Mouse (Mus musculus): ENCODE results near the gene Ick. TPM values are rescaled to one million over a fixed set of nuclear protein-coding genes. Genes with fewer than 3 reads are reported as not detected.
"Not testable (repeated sequence)": the region's sequence is repeated elsewhere in the genome, so short reads cannot be mapped to it uniquely, and the experiment has no call there.

The Ick gene
- total RNA-seq (2021): 10 to 100 TPM; 11.1 to 13.2 TPM
- long read RNA-seq, experiment 1, full-length matches to known transcripts: 13 of 18 reads
- long read RNA-seq, experiment 1, partial matches to known transcripts: 2 of 18 reads
- long read RNA-seq, experiment 1, other reads (novel, unspliced or antisense): 3 of 18 reads
- long read RNA-seq, experiment 2, full-length matches to known transcripts: 7 of 11 reads
- long read RNA-seq, experiment 2, partial matches to known transcripts: 2 of 11 reads
- long read RNA-seq, experiment 2, other reads (novel, unspliced or antisense): 2 of 11 reads

DNA sequence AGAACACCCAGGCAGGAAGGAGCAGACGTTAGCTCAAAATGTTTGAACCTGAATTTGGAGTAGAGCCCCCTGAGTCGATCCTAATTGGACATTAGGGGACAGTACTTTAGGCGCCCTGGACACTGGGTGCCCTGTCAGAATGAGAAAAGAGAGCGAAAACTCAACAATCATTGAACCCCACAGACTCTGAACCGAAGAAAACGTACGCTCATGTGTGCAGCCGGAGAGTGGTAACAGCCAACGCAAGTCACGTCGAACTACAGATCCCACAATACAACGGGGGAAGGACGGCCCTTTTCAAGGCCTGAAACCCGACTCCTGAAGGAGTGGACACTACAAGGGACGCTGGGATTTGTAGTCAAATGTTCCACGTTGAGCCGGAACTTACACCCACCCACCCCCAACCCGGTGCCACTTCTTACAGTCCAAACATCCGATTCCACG is at the start of gene Ick, which contains the start of gene Fbxo9:
TSS of gene Ick (plus strand) at position 397 of the 444 bp plus-strand sequence.
TSS of gene Fbxo9 (minus strand) at position 270 of the 444 bp plus-strand sequence.
- DNase-seq: peak; percentile 86
- intact Hi-C loops (cut with DNase I; ENCODE audit: low total_unique reads): no loop called here

DNA sequence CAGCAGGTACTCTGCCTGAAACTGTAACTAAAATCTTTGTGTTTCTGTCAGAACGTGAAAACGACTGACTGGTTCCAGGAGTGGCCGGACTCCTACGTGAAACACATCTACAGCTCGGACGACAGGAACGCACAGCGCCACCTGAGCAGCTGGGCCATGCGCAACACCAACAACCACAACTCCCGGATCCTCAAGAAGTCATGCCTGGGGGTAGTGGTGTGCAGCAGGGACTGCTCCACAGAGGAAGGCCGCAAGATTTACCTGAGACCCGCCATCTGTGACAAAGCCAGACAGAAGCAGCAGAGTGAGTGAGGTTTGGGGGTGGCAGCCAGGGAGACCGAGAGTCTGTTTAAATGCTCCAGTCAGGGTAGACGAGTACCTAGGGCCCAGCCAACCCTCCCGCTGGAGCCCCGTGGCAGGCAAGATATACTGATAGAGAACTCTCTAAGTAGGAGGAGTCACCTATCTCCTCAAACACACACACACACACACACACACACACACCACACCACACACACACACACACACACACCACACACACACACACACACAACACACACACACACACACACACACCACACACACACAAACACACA is 49.4 kb upstream of the Ick start:
- intact Hi-C loops (cut with DNase I; ENCODE audit: low total_unique reads): no loop called here

DNA sequence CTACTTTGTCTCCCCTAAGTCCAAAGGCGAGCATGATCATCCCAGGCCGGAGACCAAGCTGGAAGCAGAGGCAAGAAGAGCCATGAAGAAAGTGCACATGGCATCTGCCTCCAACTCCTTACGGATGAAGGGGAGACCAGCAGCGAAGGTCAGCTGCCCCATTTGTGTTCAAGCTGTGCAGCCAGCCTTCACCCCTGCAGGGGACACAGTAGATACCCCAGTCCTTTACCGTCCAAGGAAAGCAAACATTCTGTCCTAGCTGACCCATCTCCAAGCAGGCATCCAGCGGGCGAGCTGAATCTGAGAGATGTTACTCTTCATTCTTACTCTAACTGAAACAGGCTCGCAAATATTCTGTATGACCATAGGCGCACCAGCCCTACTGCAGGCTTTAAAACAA is 46.6 kb upstream of the Ick start:
- DNase-seq: no peak
- intact Hi-C loops (cut with DNase I; ENCODE audit: low total_unique reads): no loop called here

More for the DNA sequence above, 49.4 kb upstream of the Ick start:
- no peak for DNase-seq

DNA sequence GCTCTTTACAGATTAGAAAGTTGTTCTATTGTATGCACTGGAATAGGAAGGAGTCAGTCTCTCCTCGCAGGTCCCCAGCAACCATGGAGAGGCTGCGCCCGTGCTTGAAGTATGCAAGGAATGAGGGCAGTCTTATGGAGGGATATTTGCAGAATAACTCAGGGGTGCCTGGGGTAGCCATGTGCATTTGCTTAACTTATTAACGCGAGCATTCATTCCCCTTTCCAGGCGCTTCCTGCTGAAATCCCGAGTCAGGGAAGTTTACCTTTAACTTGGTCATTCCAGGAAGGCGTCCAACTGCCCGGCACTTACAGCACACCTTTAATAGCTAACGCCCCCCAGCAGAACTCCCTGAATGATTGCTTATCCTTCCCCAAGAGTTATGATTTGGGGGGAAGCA is 44.9 kb upstream of the Ick start:
- no peak for DNase-seq
- intact Hi-C loops (cut with DNase I; ENCODE audit: low total_unique reads): no loop called here

DNA sequence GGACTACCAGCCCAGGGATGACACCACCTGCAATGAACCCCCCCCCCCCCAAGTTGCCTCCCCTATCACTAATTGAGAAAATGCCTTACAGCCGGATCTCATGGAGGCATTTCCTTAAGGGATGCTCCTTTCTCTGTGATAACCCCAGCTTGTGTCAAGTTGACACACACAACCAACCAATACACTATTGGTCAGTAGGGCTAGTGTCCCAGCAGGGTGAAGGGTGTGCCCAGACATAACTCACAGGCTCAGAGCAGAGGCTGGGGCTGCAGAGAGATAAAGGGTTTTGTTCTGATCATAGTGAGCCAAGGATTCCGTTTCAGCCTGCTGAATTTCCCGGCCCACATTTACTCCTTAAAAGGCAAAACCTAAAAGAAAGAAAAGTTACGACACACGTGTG is 38.5 kb upstream of the Ick start:
- DNase-seq: no peak
- intact Hi-C loops (cut with DNase I; ENCODE audit: low total_unique reads): no loop called here

DNA sequence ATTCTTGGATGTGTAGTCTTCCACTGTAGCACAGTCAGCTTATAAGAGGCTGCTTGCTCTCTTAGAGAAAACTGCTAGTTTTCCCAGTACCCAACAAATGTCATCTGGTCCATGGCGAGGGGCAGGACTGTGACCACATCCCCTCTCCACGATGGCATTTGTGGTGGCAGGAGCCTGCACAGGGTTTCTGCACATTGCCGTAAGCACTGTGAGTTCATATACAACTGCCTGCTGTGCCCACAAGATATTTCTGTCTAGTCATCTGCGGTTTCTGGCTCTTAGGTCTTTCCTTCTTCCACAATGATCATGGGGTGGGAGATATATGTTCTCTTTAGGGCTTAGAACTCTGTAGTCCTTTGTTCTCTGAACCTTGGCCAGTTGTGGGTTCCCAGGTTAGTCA is 37.4 kb upstream of the Ick start:
- DNase-seq: no peak

DNA sequence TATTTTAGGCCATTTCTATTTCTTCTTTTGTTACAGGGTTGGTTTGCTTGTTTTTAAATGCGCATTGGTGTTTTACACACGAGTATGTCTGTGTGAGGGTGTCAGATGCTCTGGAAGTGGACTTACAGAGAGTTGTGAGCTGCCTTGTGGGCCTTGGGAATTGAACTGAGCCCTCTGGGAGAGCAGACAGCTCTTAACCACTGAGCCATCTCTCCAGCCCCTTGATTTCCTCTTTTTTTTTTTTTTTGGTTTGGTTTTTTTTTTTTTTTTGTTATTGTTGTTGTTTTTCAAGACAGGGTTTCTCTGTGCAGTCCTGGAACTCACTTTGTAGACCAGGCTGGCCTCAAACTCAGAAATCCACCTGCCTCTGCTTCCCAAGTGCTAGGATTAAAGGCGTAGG is 35.7 kb upstream of the Ick start:
- intact Hi-C loops (cut with DNase I; ENCODE audit: low total_unique reads); DNase-seq: not testable (repeated sequence)

More for the DNA sequence above, 37.4 kb upstream of the Ick start:
- intact Hi-C loops (cut with DNase I; ENCODE audit: low total_unique reads): no loop called here

DNA sequence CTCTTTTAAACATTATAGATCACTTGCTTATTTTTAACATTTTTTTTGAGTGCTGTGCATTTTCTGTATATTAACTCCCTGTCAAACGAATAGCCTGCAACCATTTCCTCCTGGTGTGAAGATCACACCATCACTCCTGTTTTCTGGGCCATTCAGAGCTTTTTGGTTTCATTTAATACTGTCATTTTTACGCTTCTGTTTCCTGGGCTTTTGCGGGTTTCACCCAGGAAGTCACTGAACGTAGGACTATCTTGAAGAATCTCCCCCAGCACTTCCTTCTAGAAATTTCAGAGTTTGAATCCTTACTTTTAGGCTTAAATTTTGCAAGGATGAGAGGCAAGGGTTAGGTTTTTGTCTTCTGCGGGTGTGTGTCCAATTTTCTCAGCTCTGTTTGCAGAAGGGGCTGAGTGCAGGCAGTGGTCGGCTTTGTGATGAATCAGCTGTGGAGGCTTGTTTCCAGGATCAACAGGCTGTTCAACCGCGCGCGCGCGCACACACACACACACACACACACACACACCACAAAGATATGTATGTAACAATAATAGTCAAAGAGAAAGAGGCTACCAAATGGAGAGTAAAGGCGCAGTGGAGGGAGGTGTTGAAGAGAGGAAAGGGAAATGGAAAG is 35.2 kb upstream of the Ick start:
- no peak for DNase-seq
- intact Hi-C loops (cut with DNase I; ENCODE audit: low total_unique reads): no loop called here

DNA sequence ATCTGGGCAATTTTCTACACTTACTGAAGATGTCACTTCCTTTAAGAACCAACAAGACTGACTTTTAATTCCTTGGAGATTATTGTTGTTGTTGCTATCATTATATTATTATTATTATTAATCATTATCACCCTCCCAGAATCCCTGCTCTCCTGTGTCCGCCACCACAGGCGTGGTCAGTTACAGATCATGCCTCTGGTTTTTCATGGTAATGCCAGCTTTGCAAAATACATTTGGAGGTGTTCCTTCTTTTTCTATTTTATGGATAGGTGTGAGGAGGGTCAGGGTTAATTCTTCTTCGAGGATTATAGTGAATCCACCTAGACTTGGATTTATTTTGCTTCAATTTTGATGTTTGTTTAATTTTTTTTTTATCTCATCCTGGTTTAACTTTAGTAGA is 33.7 kb upstream of the Ick start:
- DNase-seq: no peak
- intact Hi-C loops (cut with DNase I; ENCODE audit: low total_unique reads): no loop called here

DNA sequence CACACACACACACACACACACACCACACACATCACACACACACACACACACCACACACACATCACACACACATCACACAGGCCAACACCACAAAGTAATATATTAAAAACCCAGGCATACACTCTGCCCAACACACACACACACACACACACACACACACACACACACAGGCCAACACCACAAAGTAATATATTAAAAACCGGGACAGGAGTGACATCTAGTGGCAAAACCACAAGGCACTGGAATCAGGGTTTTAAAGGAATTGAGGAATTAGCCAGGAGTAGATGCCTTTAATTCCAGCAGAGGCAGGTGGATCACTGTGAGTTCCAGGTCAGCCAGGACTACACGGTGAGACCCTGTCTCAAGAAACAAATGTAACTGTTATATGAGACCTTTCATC is 30.8 kb upstream of the Ick start:
- no peak for DNase-seq
- intact Hi-C loops (cut with DNase I; ENCODE audit: low total_unique reads): no loop called here

DNA sequence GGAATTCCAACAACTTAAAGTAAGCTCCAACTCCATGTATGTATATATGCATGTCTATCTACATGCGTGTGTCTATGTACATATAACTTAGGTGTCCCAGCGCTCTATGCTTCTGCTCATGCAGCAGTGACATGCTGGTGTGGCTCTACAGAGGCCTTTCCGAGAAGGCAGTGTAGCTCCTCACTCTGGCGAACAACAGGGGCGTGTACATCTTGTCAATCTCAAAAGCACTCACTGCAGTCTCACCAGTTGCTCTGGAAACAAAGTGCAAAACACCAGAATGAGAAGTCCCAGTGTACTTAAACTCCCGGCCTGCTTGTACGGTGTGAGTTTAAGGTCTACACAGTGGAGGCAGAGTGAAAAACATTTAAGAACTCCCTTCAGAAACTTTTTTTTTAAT is 27.2 kb upstream of the Ick start:
- intact Hi-C loops (cut with DNase I; ENCODE audit: low total_unique reads): no loop called here
- no peak for DNase-seq

DNA sequence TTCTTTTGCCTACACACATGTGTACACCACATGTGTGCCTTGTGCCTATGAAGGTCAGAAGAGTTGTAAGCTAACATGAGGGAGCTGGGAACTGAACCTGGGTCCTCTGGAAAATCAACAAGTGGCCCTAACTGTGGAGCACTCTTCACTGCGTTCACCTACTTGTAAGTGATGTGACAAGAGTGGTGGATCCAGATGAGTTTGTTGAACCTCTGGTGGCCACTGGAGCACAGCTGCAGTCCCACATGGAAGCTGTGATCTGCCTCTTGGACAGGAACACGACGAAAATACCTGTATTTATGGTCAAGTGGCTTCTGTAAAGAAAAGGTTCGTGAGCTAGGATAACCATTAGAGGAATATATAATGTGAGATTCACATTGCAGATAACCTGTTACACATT is 24.7 kb upstream of the Ick start:
- intact Hi-C loops (cut with DNase I; ENCODE audit: low total_unique reads): no loop called here
- DNase-seq: no peak

DNA sequence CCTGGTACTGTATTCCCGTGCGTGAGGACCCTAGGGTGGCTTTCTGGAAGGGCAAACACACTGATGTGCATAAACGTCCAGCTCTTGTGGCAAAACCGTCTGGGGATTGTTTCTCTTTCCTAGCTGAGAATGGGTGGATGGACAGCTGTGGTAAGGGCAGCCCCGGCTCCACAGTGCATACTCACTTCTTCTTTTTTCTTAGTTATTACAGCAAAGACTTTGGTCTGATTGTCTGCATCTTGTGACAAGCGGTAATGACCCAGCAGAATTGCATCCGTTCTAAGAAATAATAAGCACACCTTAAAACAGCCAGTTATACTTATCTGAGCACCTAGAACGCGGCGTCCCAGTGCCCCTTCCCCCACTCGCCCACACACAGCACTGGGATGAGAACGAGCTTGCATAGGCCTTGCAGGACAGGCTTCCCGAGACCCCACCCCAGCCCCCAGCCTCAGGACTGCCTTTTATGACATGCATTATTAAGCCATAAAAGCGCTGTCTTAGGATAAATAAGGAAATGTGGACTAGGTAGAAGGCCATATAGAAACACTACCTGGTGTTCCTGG is 23.2 kb upstream of the Ick start:
- intact Hi-C loops (cut with DNase I; ENCODE audit: low total_unique reads): no loop called here
- DNase-seq: no peak

DNA sequence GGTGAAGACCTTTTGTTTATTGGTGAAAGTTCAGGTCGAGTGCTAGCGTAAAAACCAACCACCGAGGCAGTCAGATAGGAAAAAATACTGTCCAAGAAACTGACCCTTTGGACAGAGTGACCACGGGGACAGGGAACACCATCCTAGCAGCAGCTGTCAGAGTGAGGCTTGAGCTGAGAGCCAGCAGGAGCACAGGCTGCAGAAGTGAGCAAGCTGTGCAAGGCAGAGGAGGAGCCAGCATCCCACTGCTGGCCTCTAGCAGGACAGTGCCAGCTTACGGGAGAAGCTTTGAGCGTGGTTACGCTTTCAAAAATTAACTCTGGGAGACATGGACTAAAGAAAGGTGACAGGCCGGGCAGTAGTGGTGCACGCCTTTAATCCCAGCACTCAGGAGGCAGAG is 21.2 kb upstream of the Ick start:
- intact Hi-C loops (cut with DNase I; ENCODE audit: low total_unique reads): no loop called here
- DNase-seq: no peak

DNA sequence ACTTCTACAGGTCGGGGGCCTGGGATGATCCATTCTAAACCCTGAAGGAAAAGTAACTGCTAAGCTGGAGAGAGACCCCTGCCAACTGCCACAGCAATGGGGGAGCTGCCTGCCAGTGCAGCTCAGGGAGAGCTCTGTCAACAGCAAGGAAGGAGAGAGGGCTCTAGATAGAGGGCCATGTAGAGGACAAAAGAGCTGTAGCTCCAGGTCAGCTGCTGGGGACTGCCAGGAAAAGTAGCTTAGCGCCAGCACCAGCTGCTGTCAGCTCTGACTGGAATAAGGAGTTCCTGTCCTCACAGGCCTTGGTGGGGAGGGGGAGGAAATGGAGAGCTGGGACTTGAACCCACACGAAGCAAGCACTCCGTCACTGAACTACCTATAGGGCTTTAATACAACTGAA is 20.5 kb upstream of the Ick start:
- DNase-seq: no peak
- intact Hi-C loops (cut with DNase I; ENCODE audit: low total_unique reads): no loop called here

DNA sequence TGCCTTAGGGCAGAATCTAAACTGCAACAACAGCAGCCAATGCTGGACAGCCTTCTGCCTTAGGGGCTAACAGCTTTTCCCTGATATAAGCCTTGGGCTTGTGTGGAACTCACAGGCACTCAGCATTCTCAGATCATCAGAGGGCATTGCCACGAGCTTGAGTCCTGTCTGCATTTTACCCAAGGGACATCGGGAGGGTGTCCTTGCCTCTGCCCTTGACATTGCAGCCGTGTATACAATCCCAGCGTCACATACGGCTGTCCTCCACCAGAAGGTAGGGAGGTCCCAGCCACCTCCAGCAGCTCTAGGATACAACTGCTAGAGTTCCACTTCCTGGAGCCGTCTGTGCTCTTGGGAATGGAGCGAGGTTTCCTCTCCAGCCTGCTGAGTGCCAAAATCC is 20.0 kb upstream of the Ick start:
- DNase-seq: no peak
- intact Hi-C loops (cut with DNase I; ENCODE audit: low total_unique reads): no loop called here

DNA sequence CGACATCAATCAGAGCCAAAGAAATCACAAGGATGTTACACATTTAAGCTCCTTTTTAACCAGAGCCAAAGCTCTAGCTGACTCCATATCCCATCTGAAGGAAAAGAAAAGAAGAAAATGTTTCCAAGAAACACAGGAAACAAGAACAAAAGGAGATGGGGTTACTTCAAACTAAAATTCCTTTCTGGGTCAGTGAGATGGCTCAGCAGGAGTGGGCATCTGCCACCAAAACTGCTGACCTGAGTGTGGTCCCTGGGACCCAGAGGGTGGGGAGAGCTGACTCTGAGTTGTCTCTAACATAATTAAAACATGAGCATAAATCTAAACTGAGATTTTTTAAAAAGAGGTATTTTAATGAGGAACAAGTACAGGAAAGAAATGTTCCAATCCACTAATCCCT is 19.1 kb upstream of the Ick start:
- no peak for DNase-seq
- intact Hi-C loops (cut with DNase I; ENCODE audit: low total_unique reads): no loop called here

DNA sequence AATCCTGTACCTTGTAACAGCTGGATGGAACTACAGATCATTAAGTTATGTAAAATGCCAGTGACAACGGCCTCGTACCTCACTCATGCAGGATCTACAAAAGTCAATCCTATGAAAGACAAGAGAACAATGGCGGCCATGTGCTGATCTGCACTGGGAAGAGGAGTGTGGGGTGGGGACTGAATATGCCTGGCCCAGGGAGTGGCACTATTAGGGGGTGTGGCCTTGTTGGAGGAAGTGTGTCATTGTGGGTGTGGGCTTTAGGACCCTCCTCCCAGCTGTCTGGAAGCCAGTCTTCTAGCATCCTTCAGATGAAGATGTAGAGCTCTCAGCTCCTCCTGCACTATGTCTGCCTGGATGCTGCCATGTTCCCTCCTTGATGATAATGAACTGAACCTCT is 18.4 kb upstream of the Ick start:
- DNase-seq: no peak
- intact Hi-C loops (cut with DNase I; ENCODE audit: low total_unique reads): no loop called here

DNA sequence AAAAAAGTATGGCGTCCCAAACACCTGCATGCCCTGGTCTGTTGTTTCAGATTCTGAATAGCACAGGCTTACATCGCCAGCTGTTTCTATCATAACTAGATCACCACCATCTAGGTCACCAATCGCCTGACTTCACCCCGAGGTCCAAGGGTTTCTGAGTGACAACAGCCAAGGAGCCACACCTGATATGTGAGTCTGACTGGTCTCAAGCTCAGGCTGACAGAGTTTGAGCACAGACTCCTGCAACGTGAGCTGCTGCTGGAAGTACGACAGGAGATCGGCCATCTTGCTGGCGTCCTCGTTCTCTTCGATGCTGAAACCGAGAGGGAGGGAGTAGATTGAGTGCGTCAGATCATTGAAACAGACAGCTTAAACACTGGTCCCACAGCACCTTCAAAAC is 13.3 kb upstream of the Ick start:
- no peak for DNase-seq
- intact Hi-C loops (cut with DNase I; ENCODE audit: low total_unique reads): no loop called here

DNA sequence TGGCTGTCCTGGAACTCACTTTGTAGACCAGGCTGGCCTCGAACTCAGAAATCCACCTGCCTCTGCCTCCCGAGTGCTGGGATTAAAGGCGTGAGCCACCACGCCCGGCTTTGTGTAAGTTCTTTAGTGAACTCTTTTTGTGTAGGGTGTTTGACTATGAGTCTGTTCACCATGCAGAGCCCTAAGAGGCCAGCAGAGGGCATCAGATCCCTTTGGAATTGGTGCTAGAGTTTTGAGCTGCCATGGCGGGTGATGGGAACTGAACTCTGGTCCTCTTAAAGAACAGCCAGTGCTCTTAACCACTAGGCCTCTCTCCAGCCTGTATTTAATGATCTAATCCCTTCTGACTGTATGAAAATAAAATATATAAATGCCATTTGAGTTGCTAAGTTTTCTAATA is 12.6 kb upstream of the Ick start:
- no peak for DNase-seq
- intact Hi-C loops (cut with DNase I; ENCODE audit: low total_unique reads): no loop called here

DNA sequence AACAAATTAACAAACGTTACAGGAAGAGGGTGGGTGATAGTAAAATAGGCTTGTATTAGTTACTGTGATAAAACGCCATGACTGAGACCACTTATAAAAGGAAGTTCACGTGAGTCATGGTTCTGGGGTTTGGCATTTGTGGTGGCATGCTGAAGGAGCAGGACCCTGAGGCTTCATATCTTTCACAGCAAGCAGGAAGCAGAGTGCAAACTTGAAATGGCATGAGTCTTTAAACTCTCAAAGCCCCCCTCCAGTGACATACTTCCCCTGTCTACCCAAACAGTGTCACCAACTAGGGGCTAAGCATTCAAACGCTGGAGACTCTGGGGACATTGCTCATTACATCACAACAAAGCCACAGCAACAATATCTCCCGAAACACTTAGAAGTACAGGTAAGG is 8.0 kb upstream of the Ick start:
- intact Hi-C loops (cut with DNase I; ENCODE audit: low total_unique reads): no loop called here

More for the DNA sequence above, 8.0 kb upstream of the Ick start:
- DNase-seq: no peak
